Mouse (Mus musculus) hindbrain, postnatal 0 days (tissue): ENCODE data around the gene Maml3. TPM values are rescaled to one million over a fixed set of nuclear protein-coding genes. Genes with fewer than 3 reads are reported as not detected.

Source experiments
- ATAC-seq: fragments of 200-750 bp; cut with Nextera tagmentation; 2 replicates; pipeline ENCODE4 v1.8.0; 2017; ENCODE audit warnings: mild to moderate bottlenecking, moderate TSS enrichment, moderate library complexity
- DNase-seq: peaks from one replicate; pipeline ENCODE4 v3.0.0-alpha.2; 2015; ENCODE audit warnings: low spot score
- H3K27ac ChIP-seq: fragments of 300-500 bp; sonication (generic); 2 replicates; pipeline ENCODE4 v1.5.1; 2014; ENCODE audit warnings: mild to moderate bottlenecking
- H3K27me3 ChIP-seq: fragments of 300-500 bp; sonication (generic); 2 replicates; pipeline ENCODE4 v1.6.1; 2014; ENCODE audit warnings: low read length, mixed read lengths; ENCODE audit not compliant: insufficient read depth
- H3K36me3 ChIP-seq: fragments of 300-500 bp; sonication (generic); 2 replicates; pipeline ENCODE4 v1.6.1; 2014; ENCODE audit warnings: low read length, mixed read lengths; ENCODE audit not compliant: insufficient read depth
- H3K4me1 ChIP-seq: fragments of 300-500 bp; sonication (generic); 2 replicates; pipeline ENCODE4 v1.6.1; 2014; ENCODE audit warnings: antibody characterized with exemption, low read length, mixed read lengths; ENCODE audit not compliant: insufficient read depth
- H3K4me2 ChIP-seq: fragments of 300-500 bp; sonication (generic); 2 replicates; pipeline ENCODE4 v1.6.1; 2014; ENCODE audit warnings: low read depth, mild to moderate bottlenecking, low read length, moderate library complexity, mixed read lengths
- H3K4me3 ChIP-seq: fragments of 300-500 bp; sonication (generic); 2 replicates; pipeline ENCODE4 v1.5.1; 2014; ENCODE audit warnings: low read length
- H3K9ac ChIP-seq: fragments of 300-500 bp; sonication (generic); replicated peaks from 2 replicates; pipeline ENCODE4 v1.6.1; 2014; ENCODE audit warnings: mild to moderate bottlenecking, low read length, moderate library complexity, mixed read lengths
- H3K9me3 ChIP-seq: fragments of 300-500 bp; sonication (generic); 2 replicates; pipeline ENCODE4 v1.6.1; 2016; ENCODE audit warnings: low read length, mixed read lengths
- CTCF ChIP-seq: IDR thresholded peaks from 2 replicates; pipeline ENCODE4 v1.5.1; 2016; ENCODE audit warnings: antibody characterized with exemption, control low read depth, low read depth
- WGBS: fragments of 180-500 bp; shearing (Covaris S2); extraction: QIAGEN DNeasy Blood & Tissue Kit; methylation state at CpG from one replicate; pipeline ENCODE4 v1.1.7; 2014; 5-methylcytosine and 5-hydroxymethylcytosine counted together
- polyA plus RNA-seq: library from polyadenylated mRNA; unstranded; fragments of >200 nt; fragmentation: Nextera tagmentation; extraction: Ambion mirVana; gene quantifications from 2 replicates; pipeline ENCODE4 v1.2.1, GENCODE M21; 2015
- total RNA-seq: library from RNA; depleted of rRNA; stranded (reverse); fragments of >200 nt; gene quantifications from 2 replicates; pipeline ENCODE4 v1.2.3, GENCODE M21; 2014

The Maml3 gene
- total and polyA plus RNA-seq, 2 experiments from 2014 or later, result 4.8 to 18.8 TPM

- TF ChIP-seq CTCF, result no peak
- Histone ChIP-seq H3K4me3 (no peak overlapping the region), H3K27ac (no peak overlapping the region), H3K9ac (no peak overlapping the region), H3K4me2 (no peak overlapping the region), H3K36me3 (no peaks in the 10 kb centered on the region), H3K27me3 (no peaks in the 10 kb centered on the region), H3K4me1 (no peaks in the 10 kb centered on the region), H3K9me3 (no peaks in the 10 kb centered on the region)
- no peak for DNase-seq
- WGBS, result 89% methylated on average over 13 of the region's 13 CpGs
- ATAC-seq, result no peak
Measured at GRCm38 (mm10) chr3:51934531-51935485, 170.1 kb downstream of the Maml3 start.

DNA sequence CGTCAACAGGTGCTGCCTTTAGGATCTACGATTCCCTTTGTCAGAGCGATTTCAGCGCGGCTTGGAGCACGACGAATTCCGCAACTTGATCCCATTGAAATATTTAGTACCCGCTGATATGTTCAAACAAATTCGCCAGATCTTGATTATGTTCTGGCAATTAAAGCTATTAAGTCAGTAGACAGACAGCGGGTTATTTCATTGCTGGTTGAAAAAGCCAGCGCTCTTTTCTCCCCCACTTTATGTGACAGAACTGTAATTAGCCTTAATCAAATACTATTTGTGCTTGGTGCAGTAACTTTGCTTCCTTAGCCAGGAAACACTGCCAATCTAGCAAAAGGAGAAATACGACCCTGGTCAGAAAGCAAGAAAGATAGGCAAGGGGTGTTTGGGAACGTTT lies 176.7 kb downstream of the Maml3 start:
- no peaks in the 10 kb centered on the region for H3K9me3 ChIP-seq
- H3K4me3 ChIP-seq, result no peak overlapping the region
- DNase-seq, result no peak
- ATAC-seq, result no peak
- H3K4me1 ChIP-seq, result no peaks in the 10 kb centered on the region; the same call in 1 of the 2 replicates
- H3K9ac ChIP-seq, result no peak overlapping the region
- 57% methylated on average over 14 of the region's 14 CpGs for WGBS
- no peaks in the 10 kb centered on the region for H3K27me3 ChIP-seq
- H3K27ac ChIP-seq, result peak overlapping the region; percentile 32; the same call in 1 of the 2 replicates
- H3K4me2 ChIP-seq, result peak overlapping the region; percentile 42
- no peaks in the 10 kb centered on the region for H3K36me3 ChIP-seq
- no peak for TF ChIP-seq CTCF

GRCm38 (mm10) chr3:51927591-51927990 lies 177.3 kb downstream of the Maml3 start:
- no peaks in the 10 kb centered on the region for H3K9me3 ChIP-seq
- H3K9ac ChIP-seq, result no peak overlapping the region
- peak; percentile 73 for ATAC-seq
- H3K27me3 ChIP-seq, result no peaks in the 10 kb centered on the region
- no peaks in the 10 kb centered on the region for H3K36me3 ChIP-seq
- WGBS, result 59% methylated on average over 7 of the region's 7 CpGs
- peak; percentile 34 for DNase-seq
- peak overlapping the region; percentile 32; the same call in 1 of the 2 replicates for H3K27ac ChIP-seq
- TF ChIP-seq CTCF, result no peak
- H3K4me2 ChIP-seq, result peak overlapping the region; percentile 42
- H3K4me3 ChIP-seq, result no peak overlapping the region
- no peaks in the 10 kb centered on the region; the same call in 1 of the 2 replicates for H3K4me1 ChIP-seq

DNA sequence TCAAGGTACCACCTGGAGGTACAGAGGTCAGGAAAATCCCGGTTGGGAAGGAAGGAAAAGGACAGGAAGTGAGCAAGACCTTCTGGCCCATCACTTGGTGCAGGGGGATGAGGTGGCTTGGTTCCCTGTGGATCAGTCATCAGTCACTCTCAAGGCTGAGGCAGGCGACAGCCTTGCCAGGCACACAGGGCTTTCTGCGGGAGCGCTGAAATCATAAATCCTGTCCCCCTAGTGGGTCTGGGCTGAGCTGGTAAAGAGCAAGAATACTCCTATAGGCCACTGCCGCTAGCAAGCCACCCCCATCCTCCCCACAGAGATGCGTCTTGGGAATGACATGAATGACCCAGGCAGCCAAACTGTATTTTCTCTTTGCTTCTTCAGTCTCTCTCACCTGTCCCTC lies 177.8 kb downstream of the Maml3 start:
- TF ChIP-seq CTCF, result no peak

DNA sequence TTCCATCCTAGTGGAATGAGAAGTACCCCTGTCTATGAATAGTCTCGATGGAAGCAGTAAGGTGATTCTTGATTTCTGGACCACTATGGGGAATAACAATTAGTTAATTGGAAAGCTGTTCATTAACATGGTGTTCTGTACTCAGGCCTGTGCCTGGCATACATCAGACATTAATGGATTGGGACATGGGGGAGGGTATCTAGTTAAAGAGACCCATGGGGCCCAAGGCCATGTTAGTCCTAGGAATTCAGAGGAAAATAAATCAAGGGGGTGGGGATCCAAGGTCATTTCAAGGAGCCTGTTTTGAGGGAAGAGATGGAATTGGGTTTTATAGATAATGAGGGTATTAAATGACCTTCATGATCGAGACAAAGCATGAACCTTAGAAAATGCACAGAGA lies 179.1 kb downstream of the Maml3 start:
- no peaks in the 10 kb centered on the region for H3K36me3 ChIP-seq
- no peak for DNase-seq
- H3K4me3 ChIP-seq, result no peak overlapping the region
- no peaks in the 10 kb centered on the region; the same call in 1 of the 2 replicates for H3K4me1 ChIP-seq
- no peak for TF ChIP-seq CTCF
- no peak overlapping the region for H3K27ac ChIP-seq
- no peaks in the 10 kb centered on the region for H3K27me3 ChIP-seq
- 87% methylated on average over 2 of the region's 2 CpGs for whole genome bisulfite sequencing
- no peaks in the 10 kb centered on the region for H3K9me3 ChIP-seq
- H3K4me2 ChIP-seq, result no peak overlapping the region
- no peak for ATAC-seq
- no peak overlapping the region for H3K9ac ChIP-seq

More for the DNA sequence above, 177.8 kb downstream of the Maml3 start:
- ATAC-seq (no peak), DNase-seq (no peak)
- no peaks in the 10 kb centered on the region for H3K27me3 ChIP-seq
- H3K9ac ChIP-seq, result no peak overlapping the region
- no peaks in the 10 kb centered on the region for H3K9me3 ChIP-seq
- no peak overlapping the region for H3K27ac ChIP-seq
- 0 out of 2 replicates have a peak overlapping the region, but pooled peaks have one; percentile 42 for H3K4me2 ChIP-seq
- no peaks in the 10 kb centered on the region for H3K36me3 ChIP-seq
- 54% methylated on average over 6 of the region's 6 CpGs for WGBS
- no peak overlapping the region for H3K4me3 ChIP-seq
- no peaks in the 10 kb centered on the region; the same call in 1 of the 2 replicates for H3K4me1 ChIP-seq

DNA sequence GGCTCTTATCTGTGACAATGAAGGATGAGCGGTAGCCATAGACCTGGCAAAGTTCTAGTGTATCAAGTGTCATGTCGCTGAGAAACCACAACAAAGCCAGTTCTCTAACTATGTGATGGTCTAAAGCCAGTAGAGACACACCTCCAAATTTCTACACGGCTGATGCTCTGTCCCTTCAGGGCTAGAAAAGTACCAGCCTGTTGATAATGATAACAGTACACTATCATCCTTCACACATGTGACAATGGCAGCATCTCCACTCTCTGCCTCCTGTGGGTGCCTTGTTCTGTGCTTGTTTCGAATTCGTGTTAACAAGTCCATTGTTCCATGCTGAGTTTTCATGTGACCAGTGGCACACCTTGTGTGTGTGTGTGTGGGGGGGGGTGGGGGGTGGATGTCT lies 180.2 kb downstream of the Maml3 start:
- no peak for ATAC-seq
- no peak overlapping the region for H3K4me2 ChIP-seq
- H3K27me3 ChIP-seq, result no peaks in the 10 kb centered on the region
- H3K36me3 ChIP-seq, result no peaks in the 10 kb centered on the region
- H3K27ac ChIP-seq, result no peak overlapping the region
- WGBS, result 76% methylated on average over 5 of the region's 5 CpGs
- H3K9ac ChIP-seq, result no peak overlapping the region
- no peaks in the 10 kb centered on the region for H3K9me3 ChIP-seq
- TF ChIP-seq CTCF, result no peak
- no peak for DNase-seq
- H3K4me1 ChIP-seq, result no peaks in the 10 kb centered on the region; the same call in 1 of the 2 replicates
- H3K4me3 ChIP-seq, result no peak overlapping the region

GRCm38 (mm10) chr3:51923800-51924199 lies 181.1 kb downstream of the Maml3 start:
- no peak overlapping the region for H3K27ac ChIP-seq
- no peak for TF ChIP-seq CTCF

More at GRCm38 (mm10) chr3:51923800-51924199, 181.1 kb downstream of the Maml3 start:
- ATAC-seq, result no peak
- Histone ChIP-seq H3K36me3 (no peaks in the 10 kb centered on the region), H3K9me3 (no peaks in the 10 kb centered on the region), H3K27me3 (no peaks in the 10 kb centered on the region), H3K4me1 (no peaks in the 10 kb centered on the region; the same call in 1 of the 2 replicates), H3K9ac (no peak overlapping the region), H3K4me2 (no peak overlapping the region), H3K4me3 (no peak overlapping the region)
- WGBS, result 52% methylated on average over 6 of the region's 6 CpGs
- DNase-seq, result no peak
